Mouse (Mus musculus) lung, adult 2 months (tissue): ENCODE results near the gene Slc25a33.
"Not testable (repeated sequence)": the region's sequence is repeated elsewhere in the genome, so short reads cannot be mapped to it uniquely, and the experiment has no call there.

ENCODE experiments used
- CTCF ChIP-seq: fragments of 200-500 bp; IDR thresholded peaks from 2 replicates; pipeline ENCODE4 v1.5.1; 2011; ENCODE audit warnings: mild to moderate bottlenecking, low read length, control low read depth; ENCODE audit not compliant: insufficient read depth
- POLR2A ChIP-seq: fragments of 200-500 bp; IDR thresholded peaks from 2 replicates; pipeline ENCODE4 v1.6.1; 2011; ENCODE audit warnings: low read depth, mild to moderate bottlenecking, control low read depth, low read length, borderline replicate concordance; ENCODE audit errors: extremely low read depth

DNA sequence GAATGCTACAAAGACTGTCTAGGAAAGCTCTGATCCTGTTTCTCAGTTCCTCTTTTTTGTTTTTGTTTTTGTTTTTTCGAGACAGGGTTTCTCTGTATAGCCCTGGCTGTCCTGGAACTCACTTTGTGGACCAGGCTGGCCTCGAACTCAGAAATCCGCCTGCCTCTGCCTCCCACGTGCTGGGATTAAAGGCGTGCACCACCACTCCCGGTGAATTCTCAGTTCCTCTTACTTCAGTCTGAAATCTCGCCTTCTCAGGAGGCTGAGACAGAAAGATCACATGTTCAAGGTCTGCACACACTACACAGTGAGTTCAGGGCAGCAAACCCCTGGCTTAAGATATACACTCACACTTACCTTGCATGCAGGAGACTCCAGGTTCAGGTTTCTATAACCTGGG is 17.5 kb downstream of the Slc25a33 start:
- TF ChIP-seq CTCF, POLR2A: not testable (repeated sequence)
